Mouse (Mus musculus): Measurements from ENCODE around the gene Stambp. TPM values are rescaled to one million over a fixed set of nuclear protein-coding genes. Genes with fewer than 3 reads are reported as not detected.
A peak's percentile ranks its signal among the peaks of the same experiment; 100 is the strongest.

Stambp gene
- polyA plus RNA-seq, 1 experiment, result 5.2 TPM

DNA sequence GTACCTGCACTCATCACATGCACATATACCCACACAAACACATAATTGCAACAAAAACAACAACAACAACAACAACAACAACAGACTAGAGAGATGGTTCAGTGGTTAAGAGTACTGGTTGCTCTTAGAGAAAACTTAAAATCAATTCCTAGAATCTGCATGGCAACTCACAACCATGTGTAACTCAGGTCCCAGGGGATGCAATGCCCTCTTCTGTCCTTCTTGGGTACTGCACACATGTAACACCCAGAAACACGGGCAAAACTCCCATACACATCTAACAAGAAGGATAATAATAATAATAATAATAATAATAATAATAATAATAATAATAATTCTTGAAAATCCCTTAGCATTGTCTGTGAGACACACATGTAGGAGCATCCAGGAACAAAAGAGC, 60.0 kb downstream of the Stambp start:
- H3K4me1 ChIP-seq (ENCODE audit: control insufficient read depth, insufficient read depth, insufficient read length), result no peaks in the 10 kb centered on the region
- H3K36me3 ChIP-seq (ENCODE audit: control insufficient read depth, insufficient read depth, low read length), result no peaks in the 10 kb centered on the region
- H3K4me3 ChIP-seq (ENCODE audit: extremely low read depth, insufficient read depth, insufficient read length), result no peak overlapping the region
- no peak overlapping the region for H3K27ac ChIP-seq (ENCODE audit: insufficient read depth, low read length)
- TF ChIP-seq POLR2A (IDR thresholded peaks at IDR 0.05; ENCODE audit: low read depth, low read length) (no peak), CTCF (IDR thresholded peaks at IDR 0.05; ENCODE audit: extremely low read depth, insufficient read depth, insufficient read length, insufficient replicate concordance) (peak; percentile 65; the same call in 1 of the 2 replicates)
- WGBS, result 0% methylated on average over 1 of the region's 1 CpGs
- no peaks in the 10 kb centered on the region for H3K27me3 ChIP-seq (ENCODE audit: control insufficient read depth, insufficient read depth, low read length)
- DNase-seq (ENCODE audit: low read depth in 1 of 2, low spot score in 2 of 2), result peak; percentile 45 to 69

DNA sequence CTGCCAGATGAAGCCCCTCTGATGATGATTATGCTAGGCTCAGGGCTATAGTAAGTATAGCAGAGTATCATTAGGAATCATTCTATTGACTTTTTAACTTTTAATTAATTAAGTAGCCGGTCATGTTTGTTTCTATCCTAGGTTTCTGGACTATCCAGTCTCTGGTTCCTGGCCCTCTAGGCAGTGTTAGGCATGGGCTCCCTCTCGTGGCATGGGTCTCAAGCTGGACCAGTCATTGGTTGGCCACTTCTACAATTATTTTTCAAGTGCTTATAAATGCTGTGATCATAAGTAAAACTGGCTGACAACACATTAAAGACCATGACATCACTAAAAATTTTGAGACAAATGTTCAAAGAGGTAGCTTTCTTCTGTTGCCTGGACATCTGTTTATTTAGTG, 62.3 kb downstream of the Stambp start:
- TF ChIP-seq POLR2A (IDR thresholded peaks at IDR 0.05; ENCODE audit: low read depth, low read length) (no peak), CTCF (IDR thresholded peaks at IDR 0.05; ENCODE audit: extremely low read depth, insufficient read depth, insufficient read length, insufficient replicate concordance) (no peak)
- no peaks in the 10 kb centered on the region for H3K36me3 ChIP-seq (ENCODE audit: control insufficient read depth, insufficient read depth, low read length)
- no peaks in the 10 kb centered on the region for H3K27me3 ChIP-seq (ENCODE audit: control insufficient read depth, insufficient read depth, low read length)
- H3K27ac ChIP-seq (ENCODE audit: insufficient read depth, low read length), result no peak overlapping the region
- H3K4me1 ChIP-seq (ENCODE audit: control insufficient read depth, insufficient read depth, insufficient read length), result peaks cover 4% of the 10 kb centered on the region; the same call in 1 of the 2 replicates
- no peak for DNase-seq (ENCODE audit: low read depth in 1 of 2, low spot score in 2 of 2)
- H3K4me3 ChIP-seq (ENCODE audit: extremely low read depth, insufficient read depth, insufficient read length), result no peak overlapping the region
- 68% methylated on average over 2 of the region's 2 CpGs for WGBS

DNA sequence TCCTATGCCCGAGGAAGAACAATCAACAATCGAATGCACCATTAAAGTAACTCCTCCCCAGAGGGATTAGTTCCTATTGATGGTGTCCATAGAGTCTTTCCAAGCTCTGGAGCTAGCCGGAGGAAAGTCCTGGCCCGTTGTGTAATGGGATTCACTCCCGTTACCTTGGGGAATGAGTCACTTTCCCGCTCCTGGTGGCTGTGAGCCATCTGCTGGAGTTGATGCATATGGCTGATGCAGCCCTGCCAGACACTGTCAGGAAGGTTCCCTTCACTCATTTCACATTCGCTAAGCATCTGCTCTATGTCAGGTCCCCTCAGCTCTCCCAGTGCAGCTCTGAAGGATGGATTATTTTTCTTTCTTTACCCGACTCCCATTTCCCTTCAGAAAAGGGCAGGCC, 63.1 kb downstream of the Stambp start:
- no peak for DNase-seq (ENCODE audit: low read depth in 1 of 2, low spot score in 2 of 2)
- Histone ChIP-seq H3K27ac (ENCODE audit: insufficient read depth, low read length) (no peak overlapping the region), H3K4me1 (ENCODE audit: control insufficient read depth, insufficient read depth, insufficient read length) (peaks cover 5% of the 10 kb centered on the region; the same call in 1 of the 2 replicates), H3K36me3 (ENCODE audit: control insufficient read depth, insufficient read depth, low read length) (no peaks in the 10 kb centered on the region), H3K4me3 (ENCODE audit: extremely low read depth, insufficient read depth, insufficient read length) (no peak overlapping the region), H3K27me3 (ENCODE audit: control insufficient read depth, insufficient read depth, low read length) (no peaks in the 10 kb centered on the region)
- 81% methylated on average over 8 of the region's 8 CpGs for WGBS
- no peak for TF ChIP-seq CTCF (IDR thresholded peaks at IDR 0.05; ENCODE audit: extremely low read depth, insufficient read depth, insufficient read length, insufficient replicate concordance)

DNA sequence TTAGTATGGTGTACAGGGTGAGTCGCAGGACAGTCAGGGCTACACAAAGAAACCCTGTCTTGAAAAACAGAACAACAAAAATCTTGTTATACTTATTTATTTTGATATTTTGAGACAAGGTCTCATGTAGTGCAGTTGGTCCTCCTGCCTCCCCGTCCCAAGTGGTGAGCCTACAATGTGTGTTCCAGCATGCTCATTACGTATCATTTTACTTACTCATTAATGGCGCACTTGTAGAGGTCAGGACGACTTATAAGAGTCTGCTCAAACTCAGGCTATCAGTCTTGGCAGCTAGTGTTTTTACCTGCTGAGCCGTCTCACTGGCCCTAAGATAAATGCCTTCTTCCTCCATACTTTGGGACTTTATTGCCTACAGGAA, 65.4 kb downstream of the Stambp start:
- TF ChIP-seq CTCF (IDR thresholded peaks at IDR 0.05; ENCODE audit: extremely low read depth, insufficient read depth, insufficient read length, insufficient replicate concordance) (no peak), POLR2A (IDR thresholded peaks at IDR 0.05; ENCODE audit: low read depth, low read length) (no peak)

DNA sequence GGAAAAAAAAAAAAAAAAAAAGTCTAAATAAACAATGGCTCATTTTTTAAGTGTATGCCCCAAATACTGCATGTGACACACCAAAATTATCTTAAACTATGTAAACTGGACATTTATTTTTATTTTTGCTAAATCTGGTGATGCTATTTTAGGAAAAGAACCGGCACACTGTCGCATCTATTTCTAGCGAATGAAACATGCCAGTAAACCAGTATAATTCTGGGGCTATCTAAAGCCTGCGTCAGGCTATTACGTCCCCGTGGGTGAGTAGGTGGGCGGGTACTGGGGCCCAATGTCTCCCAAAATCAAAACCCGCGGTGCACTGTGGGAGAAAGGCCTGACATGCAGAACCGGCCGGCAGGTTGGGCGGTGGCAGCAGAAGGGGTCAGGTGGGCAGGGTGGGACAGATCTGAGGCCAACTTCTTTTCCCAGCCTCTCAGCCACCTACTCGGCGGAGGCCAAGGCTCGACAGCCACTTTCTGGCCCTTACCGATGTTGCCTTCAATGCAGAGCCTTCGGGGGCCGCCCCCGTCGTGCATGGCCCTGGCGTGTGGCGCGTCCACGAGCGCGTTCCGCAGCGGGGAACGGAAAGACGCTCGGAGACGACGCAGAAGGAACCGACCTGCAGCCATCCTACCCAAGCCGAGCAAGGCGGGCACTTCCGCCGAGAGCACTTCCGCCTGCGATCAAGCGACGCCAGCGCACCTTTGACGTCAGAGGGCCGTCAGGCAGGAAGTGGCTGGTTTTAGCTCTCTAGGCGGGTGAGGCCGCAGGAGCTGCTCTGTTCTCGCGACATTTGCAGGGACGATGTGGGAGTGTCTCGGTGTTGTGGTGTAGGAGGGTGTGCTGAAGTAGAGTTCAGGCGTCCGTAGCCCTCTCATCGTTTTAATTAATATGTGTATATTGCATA, 66.0 kb downstream of the Stambp start, which contains the start of gene Dguok:
Dguok (minus strand) TSS at position 712 of the 910 bp plus-strand sequence.
- Histone ChIP-seq H3K4me1 (ENCODE audit: control insufficient read depth, insufficient read depth, insufficient read length) (peaks cover 10% of the 10 kb centered on the region; the same call in 1 of the 2 replicates), H3K27me3 (ENCODE audit: control insufficient read depth, insufficient read depth, low read length) (no peaks in the 10 kb centered on the region), H3K36me3 (ENCODE audit: control insufficient read depth, insufficient read depth, low read length) (0 out of 2 replicates have a peak, but pooled peaks cover 1% of the 10 kb centered on the region), H3K27ac (ENCODE audit: insufficient read depth, low read length) (peak within 1 kb of the TSS; percentile 98), H3K4me3 (ENCODE audit: extremely low read depth, insufficient read depth, insufficient read length) (peak within 1 kb of the TSS; percentile 81)
- WGBS, result under 1% methylated on average over 54 of the region's 54 CpGs
- DNase-seq (ENCODE audit: low read depth in 1 of 2, low spot score in 2 of 2), result peak; percentile 98 to 99
- TF ChIP-seq POLR2A (IDR thresholded peaks at IDR 0.05; ENCODE audit: low read depth, low read length) (peak; percentile 7; the same call in 1 of the 2 replicates), CTCF (IDR thresholded peaks at IDR 0.05; ENCODE audit: extremely low read depth, insufficient read depth, insufficient read length, insufficient replicate concordance) (no peak)

More for the DNA sequence above, 65.4 kb downstream of the Stambp start:
- DNase-seq (ENCODE audit: low read depth in 1 of 2, low spot score in 2 of 2), result no peak
- 0 out of 2 replicates have a peak, but pooled peaks cover 1% of the 10 kb centered on the region for H3K36me3 ChIP-seq (ENCODE audit: control insufficient read depth, insufficient read depth, low read length)
- no peaks in the 10 kb centered on the region for H3K27me3 ChIP-seq (ENCODE audit: control insufficient read depth, insufficient read depth, low read length)
- H3K4me3 ChIP-seq (ENCODE audit: extremely low read depth, insufficient read depth, insufficient read length), result no peak overlapping the region
- 27% methylated on average over 6 of the region's 6 CpGs for WGBS
- peaks cover 10% of the 10 kb centered on the region; the same call in 1 of the 2 replicates for H3K4me1 ChIP-seq (ENCODE audit: control insufficient read depth, insufficient read depth, insufficient read length)
- H3K27ac ChIP-seq (ENCODE audit: insufficient read depth, low read length), result peak overlapping the region; percentile 60

DNA sequence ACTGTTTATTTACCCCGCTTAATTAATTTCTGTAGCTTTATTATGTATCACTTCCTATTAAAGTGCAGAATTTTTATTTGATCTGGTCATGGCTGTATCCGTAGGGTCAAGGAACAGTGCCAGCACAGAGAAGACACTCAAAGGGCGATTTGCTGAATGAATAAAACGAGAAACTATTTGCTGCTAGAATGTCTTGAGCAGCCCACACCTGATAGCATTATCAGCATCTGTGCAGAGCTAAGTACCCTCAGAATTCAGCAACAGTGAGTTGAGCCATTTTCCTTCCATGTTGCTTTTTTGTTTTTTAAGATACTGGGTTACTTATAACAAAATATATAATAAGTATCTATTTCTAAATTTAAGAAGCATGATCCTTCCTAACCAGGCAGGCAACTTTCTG, 67.0 kb downstream of the Stambp start:
- H3K27ac ChIP-seq (ENCODE audit: insufficient read depth, low read length), result no peak overlapping the region
- WGBS, result 88% methylated on average over 4 of the region's 4 CpGs
- H3K27me3 ChIP-seq (ENCODE audit: control insufficient read depth, insufficient read depth, low read length), result no peaks in the 10 kb centered on the region
- TF ChIP-seq CTCF (IDR thresholded peaks at IDR 0.05; ENCODE audit: extremely low read depth, insufficient read depth, insufficient read length, insufficient replicate concordance) (no peak), POLR2A (IDR thresholded peaks at IDR 0.05; ENCODE audit: low read depth, low read length) (no peak)
- no peak for DNase-seq (ENCODE audit: low read depth in 1 of 2, low spot score in 2 of 2)
- no peak overlapping the region for H3K4me3 ChIP-seq (ENCODE audit: extremely low read depth, insufficient read depth, insufficient read length)
- H3K4me1 ChIP-seq (ENCODE audit: control insufficient read depth, insufficient read depth, insufficient read length), result peaks cover 10% of the 10 kb centered on the region; the same call in 1 of the 2 replicates
- H3K36me3 ChIP-seq (ENCODE audit: control insufficient read depth, insufficient read depth, low read length), result 0 out of 2 replicates have a peak, but pooled peaks cover 1% of the 10 kb centered on the region

Data from spleen, adult 2 months (tissue).